Mouse (Mus musculus) CD4-positive naive resting alpha-beta T cell, adult 57 days (primary cell): ENCODE data around the gene Tysnd1. TPM values are rescaled to one million over a fixed set of nuclear protein-coding genes. Genes with fewer than 3 reads are reported as not detected.

ENCODE experiments used
- total RNA-seq: library from RNA; stranded (reverse); gene quantifications from one replicate; pipeline ENCODE4 v1.2.4, GENCODE M21; 2023

Tysnd1 gene
- total RNA-seq, result 22.1 TPM

DNA sequence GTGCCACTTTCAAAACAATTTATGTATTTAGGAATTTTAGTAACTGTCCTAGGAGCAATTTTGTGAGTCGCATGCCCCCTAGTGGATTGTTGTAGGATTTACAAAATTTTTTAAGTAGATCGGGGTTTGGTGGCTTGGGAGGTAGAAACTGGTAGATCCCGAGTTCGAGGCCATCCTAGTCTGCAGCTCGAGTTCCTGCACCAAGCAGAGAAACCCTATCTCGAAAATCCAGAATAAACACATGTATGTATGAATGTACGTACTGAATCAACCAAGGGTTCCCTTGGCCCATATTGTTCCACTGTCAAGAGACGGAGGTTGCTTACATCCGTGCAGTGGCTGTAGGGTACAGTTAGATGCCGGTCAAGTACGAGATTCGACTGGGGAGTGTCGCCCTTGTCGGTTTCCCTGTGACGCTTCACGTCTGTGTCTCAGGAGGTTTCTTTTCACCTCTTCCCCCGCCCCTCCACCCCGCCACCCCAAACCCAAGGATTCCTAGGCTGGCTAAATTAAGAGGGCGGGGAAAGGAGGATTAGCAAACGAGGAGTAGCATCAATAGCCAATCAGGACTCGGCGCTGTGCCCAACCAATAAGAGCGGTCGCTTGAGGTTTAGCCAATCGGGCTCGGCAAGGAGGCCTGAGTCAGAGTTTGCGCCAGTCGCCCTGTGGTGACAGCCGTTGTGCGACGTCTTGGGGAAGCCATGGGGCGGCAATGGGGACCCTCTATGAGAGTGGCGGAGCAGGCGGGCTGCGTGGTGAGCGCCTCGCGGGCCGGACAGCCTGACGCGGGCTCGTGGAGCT lies at the start of gene Tysnd1:
Gene Tysnd1 (plus strand): TSS at position 645 of the 801 bp plus-strand sequence.

DNA sequence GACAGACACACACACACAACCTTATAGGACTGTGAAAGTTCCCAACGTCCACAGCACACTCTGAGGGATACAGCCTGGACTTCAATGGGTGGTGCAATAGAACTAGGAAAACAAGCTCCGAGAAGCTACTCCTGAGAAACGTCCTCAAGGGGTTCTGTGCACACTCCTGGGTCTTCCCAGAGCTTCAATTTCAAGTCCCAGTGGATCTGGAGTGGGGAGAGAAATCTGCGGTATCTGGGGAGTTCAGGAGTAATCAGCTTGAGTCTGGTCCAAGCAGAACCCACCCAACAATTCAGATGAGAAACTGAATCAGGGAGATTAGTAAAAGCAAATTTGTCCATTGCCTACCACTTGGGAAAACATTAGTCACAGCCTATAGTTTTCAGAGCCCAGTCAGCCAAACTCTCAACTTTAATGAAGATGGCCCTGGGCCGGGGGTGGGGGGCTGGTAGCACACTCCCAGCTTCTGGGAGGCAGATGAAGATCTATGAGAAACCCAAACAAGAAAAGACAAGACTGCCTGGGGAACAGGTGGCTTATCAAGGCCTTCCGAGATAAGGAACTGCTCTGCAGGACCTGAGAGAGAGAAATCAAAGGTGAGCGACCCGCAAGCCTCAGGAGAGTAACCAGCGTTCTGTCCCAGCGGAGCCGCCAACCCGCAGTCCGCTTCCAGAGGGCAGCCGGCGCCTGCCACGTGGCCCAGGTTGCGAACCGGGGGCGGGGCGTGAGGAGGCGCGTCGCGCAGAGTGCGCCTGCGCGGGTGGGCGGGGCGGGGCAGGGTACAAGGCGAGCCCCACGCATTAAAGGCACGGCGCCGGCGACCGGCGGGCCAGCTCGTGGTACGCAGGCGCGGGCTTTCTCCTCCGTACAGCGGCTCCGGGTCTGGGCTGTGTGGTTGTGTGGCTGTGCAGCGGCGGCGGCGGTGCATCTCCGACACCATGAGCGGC lies 47.3 kb upstream of the Tysnd1 start, which contains the start of gene Ppa1:
Gene Ppa1 (plus strand): TSS at position 763 of the 947 bp plus-strand sequence.

GRCm38 (mm10) chr10:61680015-61680913 lies 15.1 kb upstream of the Tysnd1 start, which contains the start of gene Sar1a:
TSS of gene Sar1a (plus strand) at chr10:61680299.

DNA sequence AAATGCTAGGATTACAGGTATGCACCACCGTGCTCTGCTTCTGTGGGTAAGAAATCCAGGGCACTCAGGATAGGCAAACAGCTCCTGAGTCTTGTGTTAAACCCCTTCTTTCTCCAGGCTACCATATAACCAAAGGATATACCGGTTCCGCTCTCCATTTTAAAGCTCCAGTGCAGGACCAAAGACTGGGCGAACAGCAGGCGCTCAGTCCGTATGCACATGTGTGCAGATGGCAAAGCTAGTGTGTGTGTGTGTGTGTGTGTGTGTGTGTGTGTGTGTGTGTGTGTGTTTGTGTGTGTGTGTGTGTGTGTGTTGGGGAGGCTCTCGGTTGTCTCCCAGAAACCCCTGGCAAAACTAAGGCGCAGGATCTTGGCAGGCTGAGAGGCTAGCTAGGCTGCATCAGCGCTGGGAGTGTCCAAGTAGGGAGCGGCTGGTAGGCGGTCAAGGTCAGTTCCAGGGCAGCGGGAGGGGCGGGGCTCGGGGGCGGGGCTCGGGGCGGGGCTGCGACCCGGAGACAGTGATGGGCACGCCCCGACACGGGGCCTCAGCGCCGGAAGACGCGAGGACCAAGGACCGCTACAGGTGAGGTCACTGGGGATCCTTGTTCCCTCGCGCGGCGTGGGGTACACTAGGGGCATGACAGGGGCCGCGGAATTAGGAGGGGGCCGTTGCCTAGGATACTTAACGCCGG lies 19.6 kb downstream of the Tysnd1 start, which contains the start of gene Aifm2:
Gene Aifm2 (plus strand): TSS at position 493 of the 691 bp plus-strand sequence.

Other genes starting within 250 kb of the Tysnd1 start
- 176 TPM for gene Eif4ebp2, start 242.9 kb upstream of the Tysnd1 start, total RNA-seq
- 7.2 TPM for gene Lrrc20, start 219.7 kb upstream of the Tysnd1 start, total RNA-seq
- not detected for gene Npffr1, start 100.0 kb upstream of the Tysnd1 start, total RNA-seq
- gene Ppa1, start 47.0 kb upstream of the Tysnd1 start, total RNA-seq, result 25.5 TPM
- gene Sar1a, start 15.2 kb upstream of the Tysnd1 start, total RNA-seq, result 181 TPM
- gene Aifm2, start 19.7 kb downstream of the Tysnd1 start, total RNA-seq, result 3.6 TPM
- not detected for gene H2afy2, start 88.6 kb downstream of the Tysnd1 start, total RNA-seq